Mouse (Mus musculus) kidney, adult 9 months (tissue): Measurements from ENCODE around the gene Frmd4b.
A peak's percentile ranks its signal among the peaks of the same experiment; 100 is the strongest.
"Not testable (repeated sequence)": the region's sequence is repeated elsewhere in the genome, so short reads cannot be mapped to it uniquely, and the experiment has no call there.

Experiments
- DNase-seq: peaks from one replicate; pipeline ENCODE4 v3.0.0; 2022

Frmd4b gene

DNA sequence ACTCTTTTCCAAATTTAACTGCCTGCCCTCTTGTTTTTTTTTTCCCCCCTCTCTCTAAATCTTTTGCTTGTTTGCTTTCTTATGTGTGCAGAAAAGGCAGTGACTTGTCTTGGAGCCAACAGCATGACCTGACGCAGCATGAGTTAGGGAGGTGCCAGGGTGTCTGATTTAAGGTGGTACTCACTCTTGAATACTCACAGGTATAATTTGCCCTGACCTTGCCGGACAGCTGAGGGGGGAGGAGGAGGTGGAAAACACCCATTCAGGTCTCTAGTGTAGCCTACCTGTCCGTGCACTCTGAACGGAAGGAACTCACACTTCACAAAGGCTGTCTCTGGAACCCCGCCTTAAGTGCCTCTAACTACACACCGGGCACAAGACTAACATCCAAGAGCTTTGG, 338.5 kb downstream of the Frmd4b start:
- DNase-seq = peak; percentile 68

DNA sequence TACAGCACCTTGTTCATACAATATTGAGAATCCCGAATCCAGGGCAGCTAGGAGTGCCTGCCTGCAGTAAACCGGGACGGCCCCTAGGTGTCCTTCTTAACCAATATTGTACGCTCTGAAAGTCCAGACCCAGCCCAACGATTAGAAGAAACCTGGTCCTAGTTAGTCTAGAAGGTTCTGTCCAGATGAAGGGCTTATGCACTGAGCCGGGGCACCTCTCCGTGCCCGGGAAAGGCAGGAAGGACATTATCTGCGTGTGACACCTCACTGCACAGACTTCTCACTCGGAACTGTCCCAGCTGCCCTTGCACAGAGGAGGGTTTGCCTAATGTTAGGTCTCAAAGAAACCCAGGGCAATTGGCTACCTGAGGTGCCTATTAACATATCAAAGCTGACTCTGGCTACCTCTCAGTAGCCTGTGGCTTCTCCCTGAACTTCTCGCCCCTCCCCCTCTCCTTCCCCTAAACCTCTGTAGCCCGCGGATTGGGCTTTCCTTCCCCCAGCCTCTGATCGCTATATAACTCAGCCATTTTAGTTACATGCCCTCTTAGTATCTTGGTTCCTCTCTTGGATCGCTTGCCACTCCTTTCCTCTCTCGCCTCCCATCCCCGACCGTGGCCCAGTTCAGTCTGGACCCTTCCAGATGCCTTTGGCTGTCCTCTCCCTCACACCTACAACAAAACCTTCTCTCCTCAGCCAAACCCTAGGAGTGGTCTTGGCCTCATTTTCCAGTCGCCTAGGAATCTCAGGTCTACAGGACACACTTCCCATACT, 339.1 kb downstream of the Frmd4b start:
- DNase-seq = peak; percentile 92

DNA sequence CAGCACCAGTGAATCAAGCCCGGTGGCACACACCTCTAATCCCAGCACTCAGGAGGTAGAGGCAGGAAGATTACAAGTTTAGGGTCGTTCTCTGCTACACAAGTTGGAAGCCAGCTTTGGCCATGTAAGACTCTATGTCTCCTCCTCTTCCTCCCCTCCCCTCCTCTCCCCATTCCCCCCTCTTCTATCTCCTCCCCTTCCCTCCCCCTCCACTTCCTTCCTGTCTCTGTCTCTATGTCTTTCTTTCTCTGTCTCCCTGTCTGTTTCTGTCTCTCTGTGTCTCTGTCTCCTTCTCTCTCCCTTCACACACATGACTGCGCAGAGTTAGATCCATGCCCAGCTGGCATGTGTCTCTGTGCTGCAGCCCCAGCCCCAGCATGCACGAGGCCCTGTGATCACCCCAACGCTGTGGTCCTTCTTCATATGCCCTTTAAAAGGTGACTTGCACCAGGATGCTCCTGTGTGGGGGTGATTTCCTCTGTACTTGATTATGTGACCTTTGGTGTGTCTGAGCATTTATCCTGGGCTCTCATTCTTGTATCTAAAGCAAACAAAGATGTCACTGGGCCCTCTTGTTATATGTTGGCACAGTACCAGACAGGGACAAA, 340.3 kb downstream of the Frmd4b start:
- DNase-seq = no peak

DNA sequence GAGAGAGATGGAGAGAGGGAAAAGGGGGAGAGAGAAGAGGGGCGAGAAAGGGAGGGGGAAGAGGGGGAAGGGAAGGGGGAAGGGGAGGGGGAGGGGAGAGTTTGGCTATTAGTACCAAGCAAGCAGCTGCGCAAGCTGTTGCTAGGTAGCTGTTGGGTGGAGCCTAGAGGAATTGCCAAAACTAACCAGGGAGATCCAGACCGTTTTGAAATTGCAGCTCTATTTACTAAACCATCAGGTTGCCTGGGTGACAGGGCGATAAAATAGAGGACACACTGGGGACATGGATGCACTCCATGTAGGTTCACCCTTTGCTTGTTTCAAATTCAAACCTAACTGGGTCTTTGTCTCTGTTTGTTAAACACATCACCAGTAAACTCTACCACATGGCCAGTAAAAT, 341.0 kb downstream of the Frmd4b start:
- DNase-seq = peak; percentile 43

DNA sequence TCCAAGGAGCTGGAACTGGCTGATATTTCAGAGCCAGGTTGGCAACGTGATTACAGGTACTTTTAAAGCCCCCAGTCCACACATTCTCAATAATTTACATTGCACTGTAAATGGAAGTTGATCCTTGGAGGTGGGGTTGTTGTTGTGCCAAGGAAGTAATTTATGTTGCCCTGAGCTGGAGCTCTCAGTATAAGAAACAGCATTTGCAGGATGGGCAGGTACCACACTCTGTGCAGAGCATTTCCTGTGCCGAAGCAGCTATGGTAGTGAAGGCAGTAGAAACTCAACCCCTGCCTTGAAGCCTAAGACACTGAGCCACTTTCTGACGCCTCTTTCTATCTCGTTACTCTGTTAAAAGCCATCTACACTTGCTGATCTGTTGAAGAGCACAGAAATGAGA, 341.6 kb downstream of the Frmd4b start:
- no peak for DNase-seq

DNA sequence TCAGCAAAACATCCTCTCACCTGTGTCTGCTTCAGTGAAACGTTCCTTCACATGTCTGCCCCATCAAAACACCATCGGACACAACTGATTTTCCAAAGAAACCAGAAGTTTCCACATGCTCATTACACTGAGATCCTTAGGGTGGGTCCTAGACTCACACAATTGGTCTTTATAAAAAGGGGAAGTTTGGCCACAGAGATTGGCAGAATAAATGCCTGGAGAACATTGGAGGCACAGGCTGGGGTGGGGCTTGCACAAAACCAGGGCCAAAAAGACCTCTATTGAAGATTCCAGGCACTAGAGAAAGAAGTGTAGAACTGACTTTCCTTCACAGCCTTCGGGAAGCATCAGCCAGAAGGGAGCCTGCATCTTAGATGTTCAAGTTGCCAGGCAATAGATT, 343.6 kb downstream of the Frmd4b start:
- no peak for DNase-seq

DNA sequence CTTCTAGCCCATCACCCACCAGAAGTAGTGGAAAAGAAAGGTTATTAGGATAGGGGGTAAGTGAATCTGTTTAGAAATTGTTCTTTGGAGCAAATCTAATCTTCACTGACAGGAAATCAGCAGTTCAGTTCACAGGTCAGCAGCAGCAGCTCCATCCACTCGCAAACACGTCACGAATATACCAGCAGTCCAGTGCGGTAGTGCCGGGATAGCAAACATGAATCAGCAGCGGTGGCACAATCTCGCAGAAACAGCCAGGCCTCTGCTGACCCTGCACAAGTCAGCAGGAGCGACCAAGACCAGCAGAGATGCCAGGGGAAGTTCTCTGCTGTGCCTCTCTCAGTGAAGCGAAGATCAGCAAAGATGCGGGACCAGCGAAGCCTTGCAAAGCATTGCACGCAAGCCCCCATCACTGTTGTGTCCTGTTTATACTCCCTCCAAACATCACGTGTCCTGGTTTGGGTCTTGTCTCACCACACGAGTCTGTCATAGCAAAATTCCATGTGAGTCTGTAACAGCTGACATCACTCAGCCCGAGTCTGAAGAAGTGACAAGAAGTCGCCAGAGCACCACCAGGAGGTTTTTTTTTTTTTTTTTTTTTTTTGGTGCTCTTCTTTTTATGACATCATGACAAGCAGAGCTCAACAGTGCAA, 344.2 kb downstream of the Frmd4b start:
- no peak for DNase-seq

DNA sequence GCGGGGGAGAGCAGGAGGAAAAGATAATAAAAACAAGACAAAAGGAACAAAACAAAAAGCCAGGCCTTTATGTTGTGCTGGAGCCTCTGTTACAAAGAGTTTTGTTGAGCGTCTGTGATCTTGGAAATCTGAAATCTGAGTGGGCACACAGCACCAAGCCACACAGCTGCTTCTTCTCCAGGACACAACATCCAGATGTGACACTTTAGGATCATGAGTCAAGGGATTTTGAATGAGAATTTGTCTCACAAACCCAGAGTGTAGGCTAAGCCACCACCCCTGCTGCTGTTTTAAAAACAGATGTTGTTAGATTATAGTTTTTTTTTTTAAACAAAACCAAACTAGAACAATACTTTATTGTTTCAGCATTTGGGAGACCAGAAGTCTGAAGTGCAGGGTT, 345.0 kb downstream of the Frmd4b start:
- DNase-seq = no peak

DNA sequence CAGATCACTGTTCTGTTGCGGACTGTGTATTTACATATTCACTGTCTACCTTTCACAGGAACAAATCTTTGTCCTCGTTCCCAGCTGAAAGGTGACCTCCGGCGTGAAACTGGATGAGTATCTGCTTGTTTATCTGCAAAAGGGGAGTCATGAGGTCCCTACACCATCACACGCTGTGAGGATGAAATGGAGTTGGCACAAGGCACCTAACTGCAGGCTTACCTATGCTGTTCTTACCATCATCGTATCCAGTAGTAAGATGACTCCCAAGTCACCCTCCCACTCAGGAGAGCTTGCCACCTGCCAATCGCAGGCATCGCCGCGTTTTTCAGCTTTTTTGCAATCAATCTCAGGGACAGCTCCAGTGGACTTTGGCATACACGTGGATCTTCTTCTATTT, 347.7 kb downstream of the Frmd4b start:
- DNase-seq = no peak

DNA sequence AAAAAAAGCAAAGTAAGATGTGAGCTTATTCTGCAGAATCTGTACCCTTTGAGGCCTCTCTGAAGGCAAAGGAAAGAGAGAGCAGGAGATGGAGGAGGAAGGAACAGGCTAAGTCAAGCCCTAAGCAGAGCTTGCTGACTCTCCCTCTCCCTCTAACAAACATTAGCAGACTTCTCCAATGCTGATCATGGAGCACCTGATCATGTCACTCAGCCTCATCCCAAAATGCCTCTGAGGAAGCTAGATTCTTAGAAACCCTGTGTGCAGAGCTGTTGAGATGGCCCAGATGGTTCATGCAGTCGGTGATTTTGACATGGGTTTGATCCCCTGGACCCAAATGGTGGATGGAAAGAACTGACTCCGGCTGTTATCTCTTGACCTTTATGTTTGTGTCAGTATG, 350.2 kb downstream of the Frmd4b start:
- no peak for DNase-seq

DNA sequence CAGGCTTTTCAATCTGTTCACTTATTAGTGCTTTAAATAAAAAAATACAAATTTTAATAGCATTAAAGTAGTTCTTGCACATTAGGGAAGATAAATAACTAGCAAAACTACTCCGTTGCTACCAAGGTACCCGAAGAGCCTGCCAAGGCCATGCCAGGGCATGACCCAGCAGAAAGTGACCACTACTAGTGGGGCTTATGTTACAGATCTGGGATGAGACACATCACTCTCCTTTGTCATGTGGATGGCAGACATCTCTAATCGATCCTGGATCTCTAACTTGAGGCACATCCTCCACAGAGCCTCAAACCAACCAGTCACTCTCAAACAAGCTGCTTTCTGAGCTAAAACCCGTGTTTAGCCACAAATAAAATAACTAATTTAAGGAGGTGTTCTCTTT, 350.7 kb downstream of the Frmd4b start:
- DNase-seq = no peak

DNA sequence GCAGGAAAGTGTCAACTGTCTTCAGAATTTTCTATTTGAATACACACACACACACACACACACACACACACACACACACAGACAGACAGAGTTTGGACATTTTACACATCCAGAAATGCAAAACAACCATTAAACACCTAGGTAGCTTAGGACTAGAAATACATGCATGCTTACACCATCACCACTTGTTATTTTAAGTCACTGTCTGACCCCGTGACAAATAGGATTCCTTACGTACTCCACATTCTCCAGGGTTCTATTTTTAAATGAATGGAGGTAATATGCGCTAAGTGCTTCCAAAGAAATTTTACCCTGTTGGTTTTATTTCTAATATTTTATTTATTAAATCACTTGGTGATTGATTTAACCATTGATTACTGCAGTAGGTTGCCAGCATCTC, 351.6 kb downstream of the Frmd4b start:
- DNase-seq = no peak

DNA sequence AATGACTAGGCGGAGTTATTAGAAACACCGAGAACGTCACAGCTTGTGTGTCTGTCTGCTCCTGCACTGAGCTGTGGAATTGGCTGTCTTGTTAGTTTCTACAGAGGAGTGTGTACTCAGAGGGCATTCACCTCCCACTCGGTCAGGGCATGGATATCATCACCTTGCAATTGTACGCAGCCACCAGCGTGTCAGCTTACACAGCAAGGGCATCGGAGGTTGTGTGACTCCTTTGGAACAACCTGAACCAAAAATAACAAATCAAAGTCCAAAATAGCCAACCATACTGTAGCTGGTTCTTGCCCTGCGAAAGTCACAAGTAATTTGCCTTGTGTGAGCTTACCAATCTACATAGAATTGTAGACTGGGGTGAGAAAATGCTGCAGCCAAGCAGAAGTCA, 352.1 kb downstream of the Frmd4b start:
- DNase-seq = peak; percentile 43

DNA sequence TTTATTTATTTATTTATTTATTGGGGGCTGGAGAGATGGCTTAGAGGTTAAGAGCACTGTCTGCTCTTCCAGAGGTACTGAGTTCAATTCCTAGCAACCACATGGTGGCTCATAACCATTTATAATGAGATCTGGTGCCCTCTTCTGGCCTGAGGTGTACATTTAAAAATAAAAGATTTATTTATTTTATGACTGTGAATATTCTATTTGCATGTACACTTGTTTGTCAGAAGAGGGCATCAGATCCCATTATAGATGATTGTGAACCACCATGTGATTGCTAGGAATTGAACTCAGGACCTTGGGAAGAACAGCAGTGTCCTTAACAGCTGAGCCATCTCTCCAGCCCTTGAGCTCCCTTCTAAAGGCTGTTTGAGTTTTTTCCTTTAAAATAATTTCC, 353.6 kb downstream of the Frmd4b start:
- DNase-seq = not testable (repeated sequence)

DNA sequence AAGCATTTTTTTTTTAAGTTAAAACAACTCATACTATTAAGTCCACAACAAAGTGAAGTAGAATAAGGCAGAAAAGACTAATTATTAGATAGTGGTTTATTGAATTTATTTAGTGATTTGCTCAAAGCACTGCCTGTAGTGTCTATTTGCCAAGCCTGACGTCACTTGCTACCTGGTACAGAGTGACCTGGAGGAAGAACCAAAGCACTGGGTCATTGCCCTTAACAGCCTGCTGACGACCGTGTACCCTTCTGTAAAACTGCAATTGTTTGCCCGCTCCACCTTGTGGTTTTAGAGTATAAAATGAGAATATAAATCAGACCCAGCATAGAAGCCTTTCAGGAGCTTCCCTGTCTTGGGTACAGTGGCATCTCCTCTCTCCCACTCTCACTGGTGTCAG, 355.1 kb downstream of the Frmd4b start:
- DNase-seq = peak; percentile 20

DNA sequence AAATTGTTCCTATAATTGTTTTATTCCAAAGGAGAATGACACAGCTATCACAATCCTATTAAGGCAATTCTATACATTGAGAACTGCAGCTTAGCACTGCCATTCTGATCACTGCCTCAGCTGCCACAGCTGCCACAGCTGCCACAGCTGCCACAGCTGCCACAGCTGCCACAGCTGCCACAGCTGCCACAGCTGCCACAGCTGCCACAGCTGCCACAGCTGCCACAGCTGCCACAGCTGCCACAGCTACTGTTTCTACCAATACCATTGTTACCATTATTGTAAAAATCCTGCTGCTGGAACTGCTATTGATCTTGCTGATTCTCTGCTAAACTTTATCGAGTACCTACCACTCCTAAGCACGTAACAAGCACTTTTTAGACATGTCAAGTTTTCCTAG, 357.4 kb downstream of the Frmd4b start:
- DNase-seq = not testable (repeated sequence)

DNA sequence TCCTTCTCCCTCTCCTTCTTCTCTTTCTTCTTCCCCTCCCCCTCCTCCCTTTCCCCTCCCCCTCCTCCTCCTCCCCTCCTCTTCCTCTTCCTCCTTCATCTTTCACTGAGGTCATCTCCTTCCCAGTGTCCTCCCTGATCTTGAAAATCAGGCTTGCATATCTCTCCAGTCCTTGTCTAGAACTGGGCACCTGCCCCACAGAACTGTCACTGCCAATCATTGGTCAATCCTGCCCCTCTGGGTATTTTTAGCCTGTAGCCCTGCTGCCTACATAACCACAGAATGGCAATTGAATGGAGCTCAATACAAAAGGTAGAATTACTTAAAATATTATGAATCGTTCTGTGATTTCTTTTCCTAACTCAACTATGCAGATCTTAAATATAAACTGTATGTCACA, 358.9 kb downstream of the Frmd4b start:
- DNase-seq = no peak

DNA sequence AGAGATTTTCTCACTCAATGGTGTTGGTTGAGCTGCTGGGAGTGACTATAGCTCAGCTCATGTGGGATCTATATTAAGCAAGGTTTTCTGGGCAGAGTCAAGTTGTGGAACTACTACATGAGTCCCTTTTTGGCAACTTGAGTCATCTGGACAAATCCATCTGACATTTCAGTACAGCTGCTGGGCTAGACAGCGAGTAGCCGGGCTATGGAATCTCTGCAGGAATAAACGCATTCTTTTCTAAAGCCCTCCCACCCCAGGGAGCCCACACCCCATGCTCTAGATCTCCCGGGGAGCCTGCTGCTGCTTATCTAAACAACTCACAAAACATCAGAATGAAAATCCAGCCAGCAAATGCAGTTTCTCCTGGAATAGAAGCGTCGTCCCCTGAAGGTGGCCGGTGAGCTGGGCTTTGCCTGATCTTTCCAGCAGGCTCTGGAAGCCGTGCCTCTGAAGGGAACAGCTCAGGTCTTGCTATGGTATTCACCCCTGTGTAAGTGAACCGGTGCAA, 364.6 kb downstream of the Frmd4b start, which contains the start of gene Lmod3:
Lmod3 (minus strand) TSS at position 49 of the 511 bp plus-strand sequence.
- DNase-seq = peak; percentile 27

DNA sequence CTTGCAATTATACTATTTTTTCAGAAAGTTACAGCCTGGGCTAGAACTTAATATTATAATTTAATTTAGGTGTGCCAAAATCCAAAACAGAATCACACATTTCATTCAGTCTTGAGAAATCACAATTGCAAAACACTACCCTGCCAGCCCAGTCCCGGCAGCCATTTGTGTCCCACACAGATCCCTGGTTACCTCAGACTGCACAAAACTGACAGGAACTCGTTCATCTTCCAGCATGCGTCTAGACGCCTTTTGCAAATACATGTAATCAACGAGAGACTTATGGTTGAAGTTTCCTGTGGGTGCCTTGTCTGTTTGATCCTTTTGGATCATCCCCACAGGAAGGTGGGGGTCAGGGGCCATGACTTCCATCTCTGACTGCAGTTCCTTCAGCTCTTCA, 365.3 kb downstream of the Frmd4b start:
- no peak for DNase-seq

DNA sequence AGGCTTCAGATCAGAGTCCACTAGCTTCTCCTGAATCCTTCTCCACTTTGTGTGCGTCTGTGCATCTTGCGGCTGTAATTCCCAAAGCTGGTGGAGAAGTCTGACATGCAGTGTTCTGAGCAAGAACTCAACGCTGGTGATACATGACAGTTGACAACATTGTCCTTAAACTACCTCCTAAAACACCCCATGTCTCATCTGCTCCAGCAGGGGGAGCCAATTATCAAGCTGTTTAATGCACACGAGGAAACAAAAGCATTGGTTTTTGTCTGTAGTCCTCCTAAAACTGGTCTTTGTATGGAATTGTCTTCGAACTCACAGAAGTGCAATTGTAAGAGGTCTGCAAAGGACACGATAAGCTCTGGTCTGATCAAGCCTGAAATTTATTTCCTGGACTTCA, 366.4 kb downstream of the Frmd4b start:
- peak; percentile 72 for DNase-seq

DNA sequence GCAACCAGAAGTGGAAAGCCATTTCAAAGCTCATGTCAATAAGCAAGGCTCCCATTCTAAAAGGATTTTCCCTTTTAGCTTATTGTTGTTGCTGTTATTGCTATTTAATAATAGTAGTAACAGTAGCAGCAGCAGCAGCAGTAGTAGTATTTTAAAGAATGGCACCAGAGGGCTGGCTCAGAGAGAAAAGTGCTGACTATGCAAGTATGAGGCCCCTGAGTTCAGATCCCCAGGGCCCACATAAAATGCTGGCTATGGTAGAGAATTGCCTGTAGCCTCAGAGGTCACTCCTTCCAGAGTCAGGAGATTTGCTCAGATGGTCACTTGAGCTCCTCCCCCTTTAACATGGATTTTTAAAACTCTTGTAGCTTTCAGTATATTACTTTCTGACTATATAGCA, 372.1 kb downstream of the Frmd4b start:
- no peak for DNase-seq

DNA sequence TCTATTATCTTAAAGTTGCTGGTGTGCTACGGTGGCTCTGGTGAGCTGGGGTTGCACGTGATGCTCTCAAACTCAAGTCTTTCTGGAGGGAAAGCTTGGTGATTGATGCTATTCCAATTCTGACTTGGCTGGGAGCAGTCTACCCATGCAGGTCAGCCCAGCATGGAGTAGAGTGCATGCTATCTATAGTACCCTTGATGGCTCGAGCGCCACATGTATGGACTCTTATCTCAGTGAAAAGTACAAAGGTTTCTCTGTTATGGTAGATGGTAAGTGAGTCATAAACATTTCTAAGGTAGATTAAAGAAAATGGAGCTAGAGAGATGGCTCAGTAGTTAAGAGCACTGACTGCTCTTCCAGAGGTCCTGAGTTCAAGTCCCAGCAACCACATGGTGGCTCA, 374.8 kb downstream of the Frmd4b start:
- DNase-seq = no peak

DNA sequence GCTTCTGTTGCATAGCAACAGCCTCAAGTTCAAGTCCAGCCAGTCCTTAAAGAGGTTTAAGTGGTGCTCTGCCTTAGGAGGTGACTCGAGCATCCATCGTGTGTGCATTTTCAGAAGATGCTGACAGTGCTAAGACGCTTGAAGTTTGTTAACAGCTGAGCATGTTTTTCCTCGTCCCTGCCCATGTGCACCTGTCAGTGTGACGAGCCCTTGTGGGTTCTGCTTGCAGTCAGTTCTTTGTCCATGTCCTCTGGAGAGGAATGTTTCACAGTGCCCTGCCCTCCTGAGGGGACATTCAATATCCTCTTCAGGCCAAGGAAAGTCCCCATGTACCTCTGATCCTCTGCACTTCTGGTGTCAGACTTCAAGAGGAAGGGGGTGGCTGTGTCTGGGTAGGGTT, 377.2 kb downstream of the Frmd4b start:
- no peak for DNase-seq

DNA sequence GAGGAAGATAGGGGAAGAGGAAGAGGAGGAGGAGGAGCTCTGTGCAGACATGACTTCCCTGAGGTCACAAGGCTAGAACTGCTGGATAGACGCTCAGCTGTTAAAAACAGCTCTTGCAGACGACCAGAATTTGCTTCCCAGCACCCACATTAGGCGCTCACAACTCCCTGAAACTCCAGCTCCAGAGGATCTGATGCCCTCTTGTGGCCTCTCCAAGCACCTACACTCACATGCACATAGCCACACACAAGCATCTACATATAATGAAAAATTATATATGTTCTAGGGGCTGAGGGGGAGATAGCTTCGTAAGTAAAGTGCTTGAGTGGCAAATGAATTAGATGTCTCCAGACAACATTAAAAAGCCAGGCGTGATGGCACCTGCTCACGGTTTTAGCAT, 378.0 kb downstream of the Frmd4b start:
- DNase-seq = no peak
